ENCODE assay signal across 23 mouse cellular contexts in the genomic region with DNA sequence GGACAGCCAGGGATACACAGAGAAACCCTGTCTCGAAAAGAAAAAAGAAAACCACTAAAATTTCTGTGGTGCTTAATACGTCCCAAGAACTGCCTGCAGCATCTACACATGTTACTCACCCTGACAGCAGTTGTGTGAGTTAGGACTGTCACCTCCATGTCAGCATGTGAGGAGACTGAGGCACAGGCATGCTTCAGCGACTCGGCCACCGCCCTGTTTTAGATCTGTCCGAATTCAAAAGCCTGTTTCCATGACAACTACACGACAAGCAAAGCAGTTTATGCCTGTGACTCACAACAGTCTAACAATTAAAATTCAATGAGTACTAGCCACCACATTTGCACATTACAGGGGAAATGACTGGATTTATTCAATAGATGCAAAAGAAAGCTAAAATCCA. TPM values are rescaled to one million over a fixed set of nuclear protein-coding genes. Genes with fewer than 3 reads are reported as not detected.
DNase-seq lines count a peak whose midpoint lies in the region; ATAC-seq and TF ChIP-seq lines count a peak whose summit lies in the region.
"Had no signal": no experiment of that assay in that cellular context is flagged by ENCODE, and none has a peak within 500 bp of the region (broad histone marks: within the 10 kb centered on the region; RNA-seq: fewer than 3 reads in every experiment).

No protein-coding gene starts in this region.

- H3K4me2 ChIP-seq in forebrain, embryonic 14.5 days (ENCODE audit: low read length) = no peak overlapping the region
- H3K4me2 ChIP-seq in forebrain, embryonic 12.5 days = no peak overlapping the region
- H3K4me2 ChIP-seq in midbrain, embryonic 15.5 days = no peak overlapping the region
- H3K4me2 ChIP-seq: embryonic facial prominence, embryonic 15.5 days; heart, embryonic 12.5 days; hindbrain, embryonic 15.5 days had no signal

- TF ChIP-seq POLR2A in brain, embryonic 14.5 days (IDR thresholded peaks at IDR 0.05; ENCODE audit: borderline replicate concordance, extremely low read depth, insufficient read depth, insufficient read length, poor library complexity, severe bottlenecking) = no peak

- no peak overlapping the region for H3K27ac ChIP-seq in forebrain, embryonic 14.5 days (ENCODE audit: low read depth, low read length)
- H3K27ac ChIP-seq in forebrain, embryonic 12.5 days = no peak overlapping the region
- no peak overlapping the region for H3K27ac ChIP-seq in midbrain, embryonic 10.5 days (replicated peaks)
- H3K27ac ChIP-seq in midbrain, embryonic 15.5 days = no peak overlapping the region
- H3K27ac ChIP-seq: embryonic facial prominence, embryonic 15.5 days; forebrain, embryonic 10.5 days; hindbrain, embryonic 10.5 days; hindbrain, embryonic 15.5 days had no signal

- H3K36me3 ChIP-seq in forebrain, embryonic 14.5 days (ENCODE audit: control insufficient read depth, insufficient read depth, low read length) = no peaks in the 10 kb centered on the region
- no peaks in the 10 kb centered on the region for H3K36me3 ChIP-seq in forebrain, embryonic 12.5 days (replicated peaks)
- no peaks in the 10 kb centered on the region for H3K36me3 ChIP-seq in midbrain, embryonic 10.5 days
- no peaks in the 10 kb centered on the region for H3K36me3 ChIP-seq in midbrain, embryonic 15.5 days (replicated peaks)
- H3K36me3 ChIP-seq: embryonic facial prominence, embryonic 15.5 days; forebrain, embryonic 10.5 days; heart, embryonic 12.5 days; hindbrain, embryonic 10.5 days; hindbrain, embryonic 15.5 days had no signal

- DNase-seq in forebrain, embryonic 14.5 days (ENCODE audit: low spot score) = peak; percentile 53
- DNase-seq in midbrain, embryonic 10.5 days (ENCODE audit: low spot score) = peak; percentile 27
- peak; percentile 20 for DNase-seq in Muller cell, postnatal 12 days (ENCODE audit: inconsistent ontology term)
- peak; percentile 55 for DNase-seq in brain, embryonic 14.5 days (ENCODE audit: low read depth)
- no peak for DNase-seq in ovary, adult 18-20 months (ENCODE audit: low spot score)
- DNase-seq: adrenal gland, adult 8-10 months; adrenal gland, postnatal 36 days; cerebellum, adult 11-12 months; cerebellum, adult 9-10 months; cerebellum, postnatal 25 days; gastrocnemius, postnatal 10 days had no signal

- no peaks in the 10 kb centered on the region for H3K27me3 ChIP-seq in forebrain, embryonic 14.5 days (replicated peaks; ENCODE audit: control insufficient read depth, insufficient read depth, low read length)
- H3K27me3 ChIP-seq in forebrain, embryonic 12.5 days = no peaks in the 10 kb centered on the region
- no peaks in the 10 kb centered on the region for H3K27me3 ChIP-seq in midbrain, embryonic 10.5 days (ENCODE audit: low read depth, poor library complexity, severe bottlenecking)
- no peaks in the 10 kb centered on the region for H3K27me3 ChIP-seq in midbrain, embryonic 15.5 days (replicated peaks)
- H3K27me3 ChIP-seq: embryonic facial prominence, embryonic 15.5 days; heart, embryonic 12.5 days; hindbrain, embryonic 15.5 days; Patski had no signal

- H3K9ac ChIP-seq in forebrain, embryonic 14.5 days (ENCODE audit: low read length) = no peak overlapping the region
- no peak overlapping the region for H3K9ac ChIP-seq in forebrain, embryonic 12.5 days
- H3K9ac ChIP-seq in midbrain, embryonic 15.5 days = no peak overlapping the region
- H3K9ac ChIP-seq: embryonic facial prominence, embryonic 15.5 days; heart, embryonic 12.5 days; hindbrain, embryonic 15.5 days had no signal

- no peak for TF ChIP-seq CTCF in brain, embryonic 14.5 days (IDR thresholded peaks at IDR 0.05; ENCODE audit: borderline replicate concordance, extremely low read depth, insufficient read depth, insufficient read length)

- no peak overlapping the region for H3K4me3 ChIP-seq in forebrain, embryonic 14.5 days (ENCODE audit: low read depth, low read length)
- H3K4me3 ChIP-seq in forebrain, embryonic 12.5 days (replicated peaks) = no peak overlapping the region
- no peak overlapping the region for H3K4me3 ChIP-seq in midbrain, embryonic 10.5 days
- H3K4me3 ChIP-seq in midbrain, embryonic 15.5 days = no peak overlapping the region
- H3K4me3 ChIP-seq: embryonic facial prominence, embryonic 15.5 days; erythroblast, embryonic 14.5 days; forebrain, embryonic 10.5 days; heart, embryonic 12.5 days; hindbrain, embryonic 10.5 days; hindbrain, embryonic 15.5 days had no signal

- ATAC-seq in forebrain, embryonic 14.5 days = no peak
- ATAC-seq in forebrain, embryonic 12.5 days (ENCODE audit: low FRiP score) = no peak
- no peak for ATAC-seq in midbrain, embryonic 15.5 days (replicated peaks)
- ATAC-seq: forebrain, embryonic 16.5 days; inflammation-experienced regulatory T-cells, adult 6 months; Patski had no signal

- H3K4me1 ChIP-seq in forebrain, embryonic 14.5 days (ENCODE audit: control insufficient read depth, insufficient read depth, low read length) = no peaks in the 10 kb centered on the region
- no peaks in the 10 kb centered on the region for H3K4me1 ChIP-seq in forebrain, embryonic 12.5 days
- peaks cover 12% of the 10 kb centered on the region for H3K4me1 ChIP-seq in midbrain, embryonic 10.5 days
- no peaks in the 10 kb centered on the region for H3K4me1 ChIP-seq in midbrain, embryonic 15.5 days
- H3K4me1 ChIP-seq: heart, embryonic 12.5 days; hindbrain, embryonic 15.5 days had no signal

- H3K9me3 ChIP-seq in forebrain, embryonic 14.5 days (replicated peaks; ENCODE audit: control insufficient read depth, low read length) = no peaks in the 10 kb centered on the region
- no peaks in the 10 kb centered on the region for H3K9me3 ChIP-seq in forebrain, embryonic 12.5 days
- H3K9me3 ChIP-seq in midbrain, embryonic 10.5 days (replicated peaks) = no peaks in the 10 kb centered on the region
- no peaks in the 10 kb centered on the region for H3K9me3 ChIP-seq in midbrain, embryonic 15.5 days
- H3K9me3 ChIP-seq: embryonic facial prominence, embryonic 15.5 days; forebrain, embryonic 10.5 days; heart, embryonic 12.5 days; hindbrain, embryonic 10.5 days; hindbrain, embryonic 15.5 days had no signal

- WGBS in forebrain, embryonic 14.5 days = 28% methylated on average over 7 of the region's 7 CpGs
- 34% methylated on average over 7 of the region's 7 CpGs for WGBS in forebrain, embryonic 12.5 days
- 53% methylated on average over 7 of the region's 7 CpGs for WGBS in midbrain, embryonic 10.5 days
- WGBS in midbrain, embryonic 15.5 days = 24% methylated on average over 7 of the region's 7 CpGs

RNA-seq across cellular contexts. Expression of gene Nnmt, which starts 2.5 kb away (rescaled TPM):
- 0.72 and 1.1 TPM in 2 replicates for polyA plus RNA-seq in forebrain, embryonic 14.5 days (2014; fragmentation: Nextera tagmentation; extraction: Ambion mirVana)
- polyA plus RNA-seq in forebrain, embryonic 12.5 days (2016; fragmentation: Nextera tagmentation; extraction: Ambion mirVana) = 1.2 and 2.1 TPM in 2 replicates
- 0.65 and 1.1 TPM in 2 replicates for polyA plus RNA-seq in midbrain, embryonic 10.5 days (2016; fragmentation: Nextera tagmentation; extraction: Ambion mirVana)
- polyA plus RNA-seq in midbrain, embryonic 15.5 days (2015; fragmentation: Nextera tagmentation; extraction: Ambion mirVana) = 1.4 and 2.4 TPM in 2 replicates
- polyA plus RNA-seq in brain, embryonic 14.5 days (2012; rRNA removed) = 0.34 and 0.81 TPM in 2 replicates
- polyA plus RNA-seq: C2C12; erythroblast, embryonic 14.5 days had no signal
